9 mouse cellular contexts compared by ENCODE assay signal in genomic region chr5:113461582-113461981, GRCm38 (mm10). TPM values are rescaled to one million over a fixed set of nuclear protein-coding genes. Genes with fewer than 3 reads are reported as not detected.
DNase-seq lines count a peak whose midpoint lies in the region; ATAC-seq lines count a peak whose summit lies in the region.
"Had no signal": no experiment of that assay in that cellular context is flagged by ENCODE, and none has a peak within 500 bp of the region (broad histone marks: within the 10 kb centered on the region; RNA-seq: fewer than 3 reads in every experiment).

No protein-coding gene starts in this region.

- no peak overlapping the region for H3K4me3 ChIP-seq in neural tube, embryonic 11.5 days (ENCODE audit: low read depth, low read length)
- H3K4me3 ChIP-seq in hindbrain, embryonic 16.5 days (ENCODE audit: low read length), result peak overlapping the region; percentile 11
- no peak overlapping the region; the same call in 1 of the 2 replicates for H3K4me3 ChIP-seq in neural tube, embryonic 15.5 days (replicated peaks)

- WGBS in neural tube, embryonic 11.5 days, result 12% methylated on average over 16 of the region's 16 CpGs
- 4% methylated on average over 16 of the region's 16 CpGs for WGBS in hindbrain, embryonic 16.5 days
- 6% methylated on average over 16 of the region's 16 CpGs for WGBS in neural tube, embryonic 15.5 days

- peak overlapping the region; percentile 3; the same call in 1 of the 2 replicates for H3K9ac ChIP-seq in neural tube, embryonic 11.5 days (ENCODE audit: low read length)
- H3K9ac ChIP-seq in hindbrain, embryonic 16.5 days (ENCODE audit: low read depth, low read length), result peak overlapping the region; percentile 48
- peak overlapping the region; percentile 26 for H3K9ac ChIP-seq in neural tube, embryonic 15.5 days (replicated peaks)

- DNase-seq in cerebellum, postnatal 25 days, result peak; percentile 34 to 51
- DNase-seq in cerebellum, adult 9-10 months, result no peak
- DNase-seq in neural tube, embryonic 11.5 days (ENCODE audit: low spot score), result no peak
- no peak for DNase-seq in neural tube, embryonic 10.5 days (ENCODE audit: extremely low spot score, low spot score)
- no peak for DNase-seq in frontal cortex, postnatal 10 days (ENCODE audit: low spot score in 2 of 2)
- DNase-seq in frontal cortex, postnatal 25 days (ENCODE audit: low spot score in 2 of 2), result no peak
- DNase-seq: adrenal gland, adult 8-10 months had no signal

- peak overlapping the region; percentile 26 for H3K4me2 ChIP-seq in neural tube, embryonic 11.5 days (ENCODE audit: low read depth)
- H3K4me2 ChIP-seq in hindbrain, embryonic 16.5 days (ENCODE audit: low read length), result peak overlapping the region; percentile 48
- H3K4me2 ChIP-seq in neural tube, embryonic 15.5 days, result peak overlapping the region; percentile 51

- ATAC-seq in neural tube, embryonic 11.5 days (ENCODE audit: insufficient read depth, low FRiP score, low TSS enrichment), result no peak
- ATAC-seq in hindbrain, embryonic 16.5 days, result peak; percentile 31
- no peak for ATAC-seq in neural tube, embryonic 15.5 days (ENCODE audit: low FRiP score)

- H3K9me3 ChIP-seq in neural tube, embryonic 11.5 days (ENCODE audit: control insufficient read depth, low read length), result no peaks in the 10 kb centered on the region
- H3K9me3 ChIP-seq in hindbrain, embryonic 16.5 days (ENCODE audit: control insufficient read depth, low read length), result peaks cover 2% of the 10 kb centered on the region; the same call in 1 of the 2 replicates
- no peaks in the 10 kb centered on the region for H3K9me3 ChIP-seq in neural tube, embryonic 15.5 days (replicated peaks)

- no peaks in the 10 kb centered on the region for H3K36me3 ChIP-seq in neural tube, embryonic 11.5 days (ENCODE audit: control insufficient read depth, insufficient read depth, low read length)
- H3K36me3 ChIP-seq in hindbrain, embryonic 16.5 days (ENCODE audit: control insufficient read depth, insufficient read depth, low read length), result no peaks in the 10 kb centered on the region
- H3K36me3 ChIP-seq in neural tube, embryonic 15.5 days, result no peaks in the 10 kb centered on the region

- peaks cover 15% of the 10 kb centered on the region for H3K4me1 ChIP-seq in neural tube, embryonic 11.5 days (ENCODE audit: control insufficient read depth, insufficient read depth, low read length)
- peaks cover 17% of the 10 kb centered on the region for H3K4me1 ChIP-seq in hindbrain, embryonic 16.5 days (ENCODE audit: control insufficient read depth, insufficient read depth, low read depth, low read length)
- H3K4me1 ChIP-seq in neural tube, embryonic 15.5 days, result peaks cover 31% of the 10 kb centered on the region

- H3K27me3 ChIP-seq in neural tube, embryonic 11.5 days (ENCODE audit: control insufficient read depth, insufficient read depth, low read length), result no peaks in the 10 kb centered on the region
- H3K27me3 ChIP-seq in hindbrain, embryonic 16.5 days (replicated peaks; ENCODE audit: control insufficient read depth, insufficient read depth, low read length), result no peaks in the 10 kb centered on the region; the same call in 1 of the 2 replicates
- no peaks in the 10 kb centered on the region for H3K27me3 ChIP-seq in neural tube, embryonic 15.5 days (replicated peaks)

- no peak overlapping the region for H3K27ac ChIP-seq in neural tube, embryonic 11.5 days (ENCODE audit: low read depth, low read length)
- peak overlapping the region; percentile 31; the same call in 1 of the 2 replicates for H3K27ac ChIP-seq in hindbrain, embryonic 16.5 days (ENCODE audit: low read depth, low read length)
- peak overlapping the region; percentile 29; the same call in 1 of the 2 replicates for H3K27ac ChIP-seq in neural tube, embryonic 15.5 days (replicated peaks)

RNA-seq across cellular contexts. Expression of gene Wscd2, which starts 28.6 kb away (rescaled TPM):
- 10.2 and 11.3 TPM in 2 replicates for polyA plus RNA-seq in neural tube, embryonic 11.5 days (2014; fragmentation: Nextera tagmentation; extraction: Ambion mirVana)
- polyA plus RNA-seq in hindbrain, embryonic 16.5 days (2015; fragmentation: Nextera tagmentation; extraction: Ambion mirVana), result 13.3 and 14.5 TPM in 2 replicates
- polyA plus RNA-seq in neural tube, embryonic 15.5 days (2015; fragmentation: Nextera tagmentation; extraction: Ambion mirVana), result 18.2 and 22.6 TPM in 2 replicates

Comparison
In these comparisons a context has a peak if more than half of its experiments do, and no peak if none do; other contexts are left out.
1. DNase-seq: peak in cerebellum, postnatal 25 days (2 of 2); none in cerebellum, adult 9-10 months (single experiment), neural tube, embryonic 11.5 days (single experiment), neural tube, embryonic 10.5 days (single experiment), frontal cortex, postnatal 10 days (0 of 2) and frontal cortex, postnatal 25 days (0 of 2).
2. Peak in every context shown above with its lines, with median percentiles within 50 percentile points of each other: H3K4me2 ChIP-seq and H3K9ac ChIP-seq.